Mouse (Mus musculus) limb, embryonic 15.5 days (tissue): ENCODE data around the gene Necab2. TPM values are rescaled to one million over a fixed set of nuclear protein-coding genes. Genes with fewer than 3 reads are reported as not detected.

Experiments used
- ATAC-seq: fragments of 200-750 bp; cut with Nextera tagmentation; 2 replicates; pipeline ENCODE4 v1.8.0; 2017; ENCODE audit warnings: low read depth, moderate TSS enrichment; ENCODE audit not compliant: insufficient number of reproducible peaks, low FRiP score, low TSS enrichment
- H3K27ac ChIP-seq: fragments of 300-500 bp; sonication (generic); 2 replicates; pipeline ENCODE4 v1.5.1; 2015; ENCODE audit warnings: moderate library complexity, mild to moderate bottlenecking, inconsistent platforms
- H3K27me3 ChIP-seq: fragments of 300-500 bp; sonication (generic); 2 replicates; pipeline ENCODE4 v1.6.1; 2015; ENCODE audit warnings: inconsistent platforms
- H3K36me3 ChIP-seq: fragments of 300-500 bp; sonication (generic); 2 replicates; pipeline ENCODE4 v1.6.1; 2015; ENCODE audit warnings: inconsistent platforms
- H3K4me1 ChIP-seq: fragments of 300-500 bp; sonication (generic); 2 replicates; pipeline ENCODE4 v1.6.1; 2015; ENCODE audit warnings: inconsistent platforms
- H3K4me2 ChIP-seq: fragments of 300-500 bp; sonication (generic); 2 replicates; pipeline ENCODE4 v1.6.1; 2015; ENCODE audit warnings: mild to moderate bottlenecking, inconsistent platforms
- H3K4me3 ChIP-seq: fragments of 300-500 bp; sonication (generic); 2 replicates; pipeline ENCODE4 v1.5.1; 2015; ENCODE audit warnings: mild to moderate bottlenecking, inconsistent platforms
- H3K9ac ChIP-seq: fragments of 300-500 bp; sonication (generic); 2 replicates; pipeline ENCODE4 v1.6.1; 2015; ENCODE audit warnings: inconsistent platforms
- H3K9me3 ChIP-seq: fragments of 300-500 bp; sonication (generic); 2 replicates; pipeline ENCODE4 v1.6.1; 2016; ENCODE audit warnings: inconsistent platforms
- whole genome bisulfite sequencing: fragments of 180-500 bp; shearing (Covaris S2); methylation state at CpG from one replicate; pipeline ENCODE4 v1.1.7; 2015; 5-methylcytosine and 5-hydroxymethylcytosine counted together
- polyA plus RNA-seq: library from polyadenylated mRNA; unstranded; fragments of >200 nt; fragmentation: Nextera tagmentation; extraction: Ambion mirVana; gene quantifications from 2 replicates; pipeline ENCODE4 v1.2.1, GENCODE M21; 2015

Necab2 gene
- 0.96 and 1.1 TPM in 2 replicates for polyA plus RNA-seq

DNA sequence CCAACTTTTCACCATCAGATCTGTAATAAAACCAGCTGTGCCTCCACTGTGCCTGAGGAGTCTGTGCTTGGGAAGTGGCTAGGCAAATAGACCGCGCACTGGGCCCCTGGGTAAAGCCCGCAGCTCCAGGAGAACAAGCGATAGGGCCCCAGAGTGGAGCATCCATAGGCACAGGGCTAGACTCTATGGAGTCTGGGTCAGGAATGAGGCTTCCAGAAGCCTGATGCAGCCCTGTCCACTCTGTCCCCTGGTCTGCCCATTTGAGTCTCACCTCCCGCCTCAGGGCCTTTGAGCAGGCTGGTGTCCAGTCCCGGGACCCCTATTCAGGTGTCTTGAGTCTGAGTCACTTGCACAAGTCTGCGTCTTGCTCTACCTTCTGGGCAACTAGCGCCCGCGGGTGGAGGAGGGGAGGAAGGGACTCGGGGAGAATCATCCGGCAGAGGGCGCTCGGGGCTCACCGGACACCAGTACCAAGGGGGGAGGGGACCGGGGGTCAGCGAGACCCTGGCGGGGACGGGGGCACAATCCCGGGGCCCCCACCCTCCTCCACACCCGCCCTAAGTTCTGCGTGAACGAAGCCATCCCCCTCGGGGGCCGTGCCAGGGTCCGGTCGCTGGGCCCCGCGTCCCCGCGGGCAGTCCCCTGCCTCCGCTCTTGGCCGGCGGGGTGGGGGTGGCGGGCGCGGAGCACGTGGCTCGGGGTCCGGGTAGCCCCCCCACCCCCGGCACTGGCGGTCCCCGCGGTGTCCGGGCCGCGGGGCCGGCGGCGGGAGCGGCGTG lies at the start of gene Necab2:
Gene Necab2 (plus strand): TSS at position 509 of the 779 bp plus-strand sequence.
- Histone ChIP-seq H3K9ac (peak within 1 kb of the TSS; percentile 56), H3K4me1 (peaks cover 14% of the 10 kb centered on the region), H3K27ac (no peak within 1 kb of the TSS), H3K36me3 (no peaks in the 10 kb centered on the region), H3K27me3 (peaks cover 50% of the 10 kb centered on the region), H3K4me2 (peak within 1 kb of the TSS; percentile 97), H3K9me3 (no peaks in the 10 kb centered on the region), H3K4me3 (peak within 1 kb of the TSS; percentile 64)
- no peak for ATAC-seq
- 1% methylated on average over 47 of the region's 52 CpGs for WGBS

DNA sequence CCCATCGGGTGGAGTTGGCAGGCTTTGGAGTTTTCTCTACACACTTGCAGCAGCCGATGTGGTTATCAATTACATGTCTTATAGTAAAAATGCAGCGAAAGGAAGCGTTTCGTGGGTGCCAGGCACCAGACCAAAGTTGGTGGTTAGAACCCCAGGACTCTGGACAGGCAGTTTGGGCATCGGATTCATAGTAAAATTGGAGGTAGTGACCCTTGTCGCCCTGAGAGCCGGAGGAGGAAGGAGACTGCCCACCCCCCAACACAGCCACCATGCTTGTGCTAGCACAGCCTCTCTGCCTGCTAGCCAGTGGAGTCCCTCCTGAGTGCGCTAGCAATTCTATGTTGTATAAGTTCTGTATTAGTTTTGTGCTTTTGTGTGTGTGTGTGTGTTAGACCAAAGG lies 48.0 kb upstream of the Necab2 start:
- no peak overlapping the region for H3K4me3 ChIP-seq
- 86% methylated on average over 9 of the region's 9 CpGs for WGBS
- peaks cover 14% of the 10 kb centered on the region for H3K4me1 ChIP-seq

DNA sequence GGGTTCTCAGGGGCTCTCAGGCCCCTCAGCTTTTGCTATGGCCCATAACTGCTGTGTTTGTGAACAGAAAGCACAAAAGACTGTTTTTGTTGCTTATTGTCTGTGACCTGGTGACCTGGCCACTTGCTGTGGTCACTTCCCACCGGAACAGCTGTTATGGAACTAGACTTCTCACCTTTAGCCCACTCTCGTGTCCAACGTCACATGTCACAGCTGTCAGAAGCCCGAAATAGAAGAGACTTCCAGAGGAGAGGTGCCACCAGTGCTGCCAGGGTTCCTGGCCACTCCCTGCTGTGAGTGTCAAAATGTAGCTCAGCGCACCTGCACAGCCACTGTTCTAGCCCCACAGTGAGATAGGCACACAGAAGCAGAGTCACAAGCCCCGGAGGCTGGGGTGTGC lies 47.3 kb upstream of the Necab2 start:
- no peaks in the 10 kb centered on the region for H3K9me3 ChIP-seq
- ATAC-seq = no peak
- no peaks in the 10 kb centered on the region; the same call in 1 of the 2 replicates for H3K27me3 ChIP-seq
- WGBS = 66% methylated on average over 6 of the region's 6 CpGs
- no peak overlapping the region for H3K4me3 ChIP-seq
- peaks cover 15% of the 10 kb centered on the region for H3K36me3 ChIP-seq
- peaks cover 12% of the 10 kb centered on the region for H3K4me1 ChIP-seq
- H3K27ac ChIP-seq = no peak overlapping the region
- no peak overlapping the region for H3K4me2 ChIP-seq
- H3K9ac ChIP-seq = no peak overlapping the region

More for the DNA sequence above, 48.0 kb upstream of the Necab2 start:
- Histone ChIP-seq H3K27me3 (peaks cover 4% of the 10 kb centered on the region), H3K4me2 (no peak overlapping the region), H3K27ac (no peak overlapping the region), H3K36me3 (peaks cover 15% of the 10 kb centered on the region; the same call in 1 of the 2 replicates), H3K9me3 (no peaks in the 10 kb centered on the region), H3K9ac (no peak overlapping the region)
- no peak for ATAC-seq

DNA sequence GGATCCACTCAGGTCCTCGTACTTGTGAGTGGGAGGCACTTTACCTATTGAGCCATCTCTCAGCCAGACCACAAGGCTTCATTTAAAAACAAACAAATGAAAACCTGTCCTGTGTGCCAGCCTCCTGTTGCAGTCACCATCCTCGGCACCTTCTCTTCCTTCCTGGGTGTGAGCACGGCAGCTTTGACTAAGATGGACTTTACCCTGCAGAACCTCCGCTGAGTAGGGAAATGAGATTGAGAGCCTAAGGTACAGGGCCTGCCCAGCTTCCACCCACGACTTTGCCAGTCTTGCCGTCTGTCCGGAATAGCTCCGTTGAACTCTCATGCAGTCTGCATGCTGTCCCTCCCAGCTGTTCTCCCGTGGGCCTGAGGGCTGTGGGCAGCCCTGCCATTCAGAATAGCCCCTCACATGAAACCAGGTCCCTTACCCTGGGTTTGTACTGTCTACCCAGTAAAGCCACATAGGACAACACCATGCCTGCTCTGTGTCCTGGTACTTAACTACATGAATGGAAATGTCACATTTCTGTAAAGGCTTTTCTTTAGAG lies 46.3 kb upstream of the Necab2 start:
- H3K27ac ChIP-seq = no peak overlapping the region
- H3K4me2 ChIP-seq = no peak overlapping the region
- 80% methylated on average over 9 of the region's 9 CpGs for WGBS
- peaks cover 9% of the 10 kb centered on the region for H3K4me1 ChIP-seq
- H3K36me3 ChIP-seq = peaks cover 24% of the 10 kb centered on the region
- ATAC-seq = no peak
- no peaks in the 10 kb centered on the region; the same call in 1 of the 2 replicates for H3K27me3 ChIP-seq
- no peaks in the 10 kb centered on the region for H3K9me3 ChIP-seq
- no peak overlapping the region for H3K9ac ChIP-seq
- H3K4me3 ChIP-seq = no peak overlapping the region

DNA sequence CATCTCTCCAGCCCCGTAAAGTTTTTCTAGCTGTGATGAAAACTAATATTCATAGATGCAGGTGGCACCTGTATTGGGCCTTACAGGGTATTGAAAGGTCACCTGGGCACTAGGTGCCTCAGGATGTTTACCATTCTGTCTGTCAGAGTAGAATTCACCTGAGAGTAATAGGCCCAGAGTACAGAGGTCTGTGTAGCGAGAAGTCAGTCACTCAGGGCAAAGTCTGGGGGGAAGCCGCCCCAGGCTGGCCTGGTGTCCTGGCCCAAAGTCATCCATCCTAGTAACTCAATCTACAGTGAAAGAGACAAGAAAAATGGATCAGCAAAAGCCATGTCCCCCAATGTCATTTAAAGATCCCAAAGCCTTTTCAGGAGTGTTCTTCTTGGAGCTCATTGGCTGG lies 45.6 kb upstream of the Necab2 start:
- 0 out of 2 replicates have a peak, but pooled peaks cover 2% of the 10 kb centered on the region for H3K4me1 ChIP-seq
- WGBS = 80% methylated on average over 3 of the region's 3 CpGs
- no peak overlapping the region for H3K4me3 ChIP-seq
- H3K9me3 ChIP-seq = no peaks in the 10 kb centered on the region
- ATAC-seq = no peak
- H3K4me2 ChIP-seq = no peak overlapping the region
- H3K9ac ChIP-seq = no peak overlapping the region
- no peak overlapping the region for H3K27ac ChIP-seq
- H3K36me3 ChIP-seq = peaks cover 26% of the 10 kb centered on the region
- no peaks in the 10 kb centered on the region; the same call in 1 of the 2 replicates for H3K27me3 ChIP-seq

DNA sequence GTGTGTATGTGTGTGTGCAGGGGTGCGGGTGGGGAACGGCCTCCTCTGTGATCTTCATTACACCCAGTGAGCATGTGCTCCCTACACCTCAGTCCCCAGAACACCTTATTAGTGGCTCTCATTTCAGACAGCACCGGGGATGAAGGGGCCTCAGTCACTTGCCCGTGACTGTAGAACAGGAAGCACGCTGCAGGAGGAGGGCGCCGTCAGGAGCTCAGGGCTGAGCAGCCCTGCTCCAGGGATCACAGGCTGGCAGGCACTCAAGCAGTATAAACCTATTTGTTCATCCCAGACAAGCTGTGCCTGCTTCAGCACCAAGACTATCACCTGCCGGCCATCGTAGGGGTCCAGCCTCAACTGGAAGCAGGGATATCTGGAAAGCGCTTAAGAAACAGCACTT lies 42.6 kb upstream of the Necab2 start:
- 68% methylated on average over 10 of the region's 10 CpGs for WGBS
- no peak for ATAC-seq

DNA sequence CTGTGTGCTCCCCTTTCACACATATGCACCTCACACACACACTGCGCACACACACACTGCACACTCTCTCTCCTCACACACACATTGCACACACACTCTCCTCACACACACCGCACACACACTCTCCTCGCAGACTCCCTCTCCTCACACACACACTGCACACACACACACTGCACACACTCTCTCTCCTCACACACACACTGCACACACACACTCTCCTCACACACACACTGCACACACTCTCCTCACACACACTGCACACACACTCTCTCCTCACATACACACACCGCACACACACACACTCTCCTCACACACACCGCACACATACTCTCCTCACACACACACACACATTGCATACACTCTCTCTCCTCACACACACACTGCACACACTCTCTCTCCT lies 41.9 kb upstream of the Necab2 start:
- 95% methylated on average over 5 of the region's 5 CpGs for WGBS
- Histone ChIP-seq H3K27ac (no peak overlapping the region), H3K4me3 (no peak overlapping the region), H3K4me1 (no peaks in the 10 kb centered on the region), H3K9ac (no peak overlapping the region), H3K9me3 (no peaks in the 10 kb centered on the region), H3K36me3 (peaks cover 44% of the 10 kb centered on the region), H3K4me2 (no peak overlapping the region), H3K27me3 (no peaks in the 10 kb centered on the region)
- no peak for ATAC-seq

More for the DNA sequence above, 42.6 kb upstream of the Necab2 start:
- no peak overlapping the region for H3K27ac ChIP-seq
- H3K4me2 ChIP-seq = no peak overlapping the region
- no peaks in the 10 kb centered on the region for H3K4me1 ChIP-seq
- no peaks in the 10 kb centered on the region for H3K9me3 ChIP-seq
- H3K9ac ChIP-seq = no peak overlapping the region
- H3K4me3 ChIP-seq = no peak overlapping the region
- H3K36me3 ChIP-seq = peaks cover 37% of the 10 kb centered on the region
- no peaks in the 10 kb centered on the region for H3K27me3 ChIP-seq

DNA sequence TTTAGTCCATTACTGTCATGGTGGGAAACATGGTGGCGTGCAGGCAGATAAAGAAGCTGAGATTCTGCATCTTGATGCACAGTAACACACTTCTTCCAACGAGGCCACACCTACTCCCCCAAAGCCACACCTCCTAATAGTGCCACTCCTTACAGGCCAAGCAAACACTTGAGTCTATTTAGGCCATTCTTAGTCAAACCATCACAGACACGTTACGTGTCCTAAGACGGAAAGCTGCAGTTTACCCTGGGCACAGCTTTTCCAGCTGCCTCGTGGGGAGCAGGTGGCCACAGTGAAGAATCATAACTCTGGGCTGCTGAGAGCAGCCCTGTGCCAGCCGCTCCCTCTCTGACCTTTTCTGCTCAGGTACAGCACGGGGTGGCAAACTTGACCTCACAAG lies 38.2 kb upstream of the Necab2 start:
- Histone ChIP-seq H3K36me3 (peaks cover 53% of the 10 kb centered on the region), H3K27me3 (0 out of 2 replicates have a peak, but pooled peaks cover 1% of the 10 kb centered on the region), H3K27ac (no peak overlapping the region), H3K4me1 (peaks cover 4% of the 10 kb centered on the region; the same call in 1 of the 2 replicates), H3K4me2 (no peak overlapping the region), H3K9ac (no peak overlapping the region), H3K9me3 (no peaks in the 10 kb centered on the region), H3K4me3 (no peak overlapping the region)
- 85% methylated on average over 8 of the region's 8 CpGs for WGBS
- no peak for ATAC-seq

DNA sequence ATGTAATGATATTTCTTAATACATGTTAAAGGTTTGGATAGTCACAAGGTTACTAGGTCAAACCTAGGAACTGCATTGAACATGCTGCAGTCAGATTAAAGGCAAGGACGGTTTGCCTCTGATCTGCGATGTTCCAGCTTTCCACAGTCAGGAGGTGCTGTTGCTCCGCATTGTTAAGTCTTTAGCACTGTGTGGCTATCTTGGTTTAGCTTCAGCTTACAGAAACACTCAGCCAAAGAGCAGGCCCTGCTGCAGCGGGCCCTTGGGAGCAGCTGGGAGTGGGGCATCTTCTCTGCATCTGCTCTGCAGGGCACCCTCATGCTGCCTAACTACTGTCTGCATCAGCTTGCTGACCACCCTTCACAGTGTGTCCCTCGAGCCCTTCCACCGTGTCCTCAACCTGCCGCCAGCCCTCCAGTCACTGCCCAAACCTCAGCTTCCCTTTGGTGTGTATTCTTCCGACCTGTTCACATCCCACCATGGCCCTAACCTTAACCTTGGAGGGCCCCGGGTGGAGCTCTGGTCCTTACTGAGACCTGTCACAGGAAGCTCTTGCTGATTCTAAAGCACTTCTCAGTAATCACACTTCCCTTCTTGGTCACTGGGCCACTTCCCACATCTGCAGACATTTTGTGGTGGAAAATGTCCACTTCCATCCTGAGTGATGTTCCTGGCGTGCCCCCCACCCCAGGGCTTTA lies 34.3 kb upstream of the Necab2 start:
- no peak overlapping the region for H3K27ac ChIP-seq
- no peaks in the 10 kb centered on the region for H3K9me3 ChIP-seq
- peaks cover 4% of the 10 kb centered on the region; the same call in 1 of the 2 replicates for H3K4me1 ChIP-seq
- no peak overlapping the region for H3K4me2 ChIP-seq
- 54% methylated on average over 10 of the region's 10 CpGs for WGBS
- no peak overlapping the region for H3K9ac ChIP-seq
- ATAC-seq = no peak
- no peak overlapping the region for H3K4me3 ChIP-seq
- peaks cover 41% of the 10 kb centered on the region for H3K36me3 ChIP-seq
- peaks cover 14% of the 10 kb centered on the region; the same call in 1 of the 2 replicates for H3K27me3 ChIP-seq

DNA sequence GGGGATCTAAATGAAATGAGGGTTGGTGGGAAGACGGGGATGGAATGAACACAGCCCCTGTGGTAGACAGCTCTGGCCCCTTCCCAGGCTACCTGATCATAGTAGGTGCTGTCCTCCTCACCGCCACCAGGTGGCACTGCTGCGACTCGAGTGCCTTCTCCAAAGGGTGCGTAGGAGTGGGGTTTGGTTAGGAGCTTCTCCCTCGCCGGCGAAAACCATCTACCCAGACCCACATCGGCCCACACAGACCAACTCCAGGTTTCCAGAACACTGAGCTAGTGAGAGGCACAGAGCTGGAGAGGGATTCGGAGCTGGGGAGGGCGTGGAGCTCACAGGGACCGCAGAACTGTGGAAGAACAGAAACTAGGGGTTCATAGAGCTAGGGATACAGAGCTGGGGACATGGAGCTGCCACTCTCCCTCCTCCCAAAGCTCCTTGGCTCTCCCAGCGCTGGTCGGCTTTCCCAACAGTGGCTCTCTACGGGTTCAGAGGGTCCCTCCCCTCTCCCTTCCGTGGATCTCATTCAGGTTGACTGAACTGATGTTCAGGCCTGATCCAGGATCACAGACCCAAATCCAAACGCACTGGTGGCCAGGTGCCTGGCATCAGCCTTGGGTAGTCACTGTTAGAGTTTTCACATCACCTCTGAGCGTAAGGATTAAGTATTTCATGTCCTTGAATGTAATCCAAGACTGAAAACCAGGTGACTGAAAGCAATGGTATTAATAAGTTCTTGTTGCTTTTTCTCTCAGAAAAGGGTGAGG lies 33.6 kb upstream of the Necab2 start:
- 11% methylated on average over 18 of the region's 18 CpGs for WGBS
- ATAC-seq = peak; percentile 45; the same call in 1 of the 2 replicates

DNA sequence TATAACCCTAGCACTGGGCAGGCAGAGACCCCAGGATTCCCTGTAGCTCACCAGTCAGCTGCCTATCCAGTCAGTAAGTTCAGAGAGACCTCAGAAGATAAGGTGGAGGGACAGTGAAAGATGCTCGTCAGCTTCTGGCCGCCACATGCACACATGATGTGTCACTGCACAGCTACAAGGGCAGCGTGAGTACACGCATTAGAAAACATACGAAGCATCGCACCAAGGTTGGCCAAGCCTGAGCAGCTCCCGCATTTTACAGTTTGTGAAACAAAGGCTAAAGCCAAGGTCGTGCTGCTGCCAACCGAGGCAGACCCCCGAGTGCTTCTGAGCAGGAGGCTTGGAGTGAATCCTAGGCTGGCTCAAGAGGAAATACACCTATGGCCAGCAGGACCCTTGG lies 32.9 kb upstream of the Necab2 start:
- Histone ChIP-seq H3K9me3 (no peaks in the 10 kb centered on the region), H3K27ac (no peak overlapping the region), H3K36me3 (peaks cover 27% of the 10 kb centered on the region), H3K9ac (no peak overlapping the region), H3K4me1 (peaks cover 4% of the 10 kb centered on the region; the same call in 1 of the 2 replicates), H3K4me3 (no peak overlapping the region), H3K27me3 (peaks cover 14% of the 10 kb centered on the region; the same call in 1 of the 2 replicates), H3K4me2 (no peak overlapping the region)
- WGBS = 82% methylated on average over 10 of the region's 10 CpGs
- ATAC-seq = no peak

More for the DNA sequence above, 33.6 kb upstream of the Necab2 start:
- Histone ChIP-seq H3K27ac (no peak overlapping the region), H3K4me1 (peaks cover 4% of the 10 kb centered on the region; the same call in 1 of the 2 replicates), H3K4me2 (peak overlapping the region; percentile 49), H3K9me3 (no peaks in the 10 kb centered on the region), H3K27me3 (peaks cover 14% of the 10 kb centered on the region; the same call in 1 of the 2 replicates), H3K4me3 (peak overlapping the region; percentile 19), H3K9ac (peak overlapping the region; percentile 31; the same call in 1 of the 2 replicates), H3K36me3 (peaks cover 34% of the 10 kb centered on the region)
